Mouse (Mus musculus): ENCODE results near the gene Vapb. TPM values are rescaled to one million over a fixed set of nuclear protein-coding genes. Genes with fewer than 3 reads are reported as not detected.
"Not testable (repeated sequence)": the region's sequence is repeated elsewhere in the genome, so short reads cannot be mapped to it uniquely, and the experiment has no call there.

Gene Vapb
- polyA plus RNA-seq, 1 experiment from 2014 or later, result 4.7 TPM

- Histone ChIP-seq H3K9me3 (ENCODE audit: low read length) (no peaks in the 10 kb centered on the region), H3K9ac (replicated peaks) (no peak overlapping the region), H3K4me3 (ENCODE audit: low read depth, low read length) (no peak overlapping the region), H3K27me3 (ENCODE audit: insufficient read depth, low read length) (no peaks in the 10 kb centered on the region), H3K27ac (ENCODE audit: low read depth) (no peak overlapping the region), H3K36me3 (replicated peaks; ENCODE audit: insufficient read depth, low read length) (peaks cover 33% of the 10 kb centered on the region), H3K4me1 (ENCODE audit: insufficient read depth) (no peaks in the 10 kb centered on the region), H3K4me2 (ENCODE audit: low read depth, low read length) (no peak overlapping the region)
- no peak for ATAC-seq
- no peak for DNase-seq
- 82% methylated on average over 12 of the region's 12 CpGs for WGBS (ENCODE audit: insufficient replicate concordance)
- no peak for TF ChIP-seq EP300 (IDR thresholded peaks at IDR 0.05; ENCODE audit: low read depth)
- no peak for TF ChIP-seq CTCF (IDR thresholded peaks at IDR 0.05; ENCODE audit: low read depth)
Measured at GRCm38 (mm10) chr2:173702867-173703237, 34.5 kb upstream of the Vapb start.

- Histone ChIP-seq H3K27me3 (ENCODE audit: insufficient read depth, low read length) (no peaks in the 10 kb centered on the region), H3K9ac (replicated peaks) (no peak overlapping the region), H3K4me1 (ENCODE audit: insufficient read depth) (no peaks in the 10 kb centered on the region), H3K4me3 (ENCODE audit: low read depth, low read length) (no peak overlapping the region), H3K27ac (ENCODE audit: low read depth) (no peak overlapping the region), H3K36me3 (replicated peaks; ENCODE audit: insufficient read depth, low read length) (peaks cover 22% of the 10 kb centered on the region), H3K4me2 (ENCODE audit: low read depth, low read length) (no peak overlapping the region), H3K9me3 (ENCODE audit: low read length) (no peaks in the 10 kb centered on the region)
- WGBS (ENCODE audit: insufficient replicate concordance), result 89% methylated on average over 15 of the region's 15 CpGs
- DNase-seq (no peak), ATAC-seq (no peak)
- TF ChIP-seq EP300 (IDR thresholded peaks at IDR 0.05; ENCODE audit: low read depth), result no peak
- TF ChIP-seq CTCF (IDR thresholded peaks at IDR 0.05; ENCODE audit: low read depth), result no peak
Measured at GRCm38 (mm10) chr2:173705827-173706551, 31.3 kb upstream of the Vapb start.

DNA sequence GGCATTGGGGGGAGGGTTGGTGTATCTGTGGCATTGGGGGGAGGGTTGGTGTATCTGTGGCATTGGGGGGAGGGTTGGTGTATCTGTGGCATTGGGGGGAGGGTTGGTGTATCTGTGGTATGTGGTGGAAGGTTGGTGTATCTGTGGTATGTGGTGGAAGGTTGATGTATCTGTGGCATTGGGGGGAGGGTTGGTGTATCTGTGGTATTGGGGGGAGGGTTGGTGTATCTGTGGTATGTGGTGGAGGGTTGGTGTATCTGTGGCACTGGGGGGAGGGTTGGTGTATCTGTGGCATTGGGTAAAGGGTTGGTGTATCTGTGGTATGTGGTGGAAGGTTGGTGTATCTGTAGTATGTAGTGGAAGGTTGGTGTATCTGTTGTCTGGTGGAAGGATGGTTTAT, 29.7 kb upstream of the Vapb start:
- not testable (repeated sequence) for ATAC-seq; H3K4me1 ChIP-seq (ENCODE audit: insufficient read depth); DNase-seq; H3K9ac ChIP-seq (replicated peaks); H3K27me3 ChIP-seq (ENCODE audit: insufficient read depth, low read length); H3K4me2 ChIP-seq (ENCODE audit: low read depth, low read length); H3K4me3 ChIP-seq (ENCODE audit: low read depth, low read length); H3K27ac ChIP-seq (ENCODE audit: low read depth); H3K9me3 ChIP-seq (ENCODE audit: low read length)
- H3K36me3 ChIP-seq (replicated peaks; ENCODE audit: insufficient read depth, low read length), result peaks cover 15% of the 10 kb centered on the region; the same call in 1 of the 2 replicates

DNA sequence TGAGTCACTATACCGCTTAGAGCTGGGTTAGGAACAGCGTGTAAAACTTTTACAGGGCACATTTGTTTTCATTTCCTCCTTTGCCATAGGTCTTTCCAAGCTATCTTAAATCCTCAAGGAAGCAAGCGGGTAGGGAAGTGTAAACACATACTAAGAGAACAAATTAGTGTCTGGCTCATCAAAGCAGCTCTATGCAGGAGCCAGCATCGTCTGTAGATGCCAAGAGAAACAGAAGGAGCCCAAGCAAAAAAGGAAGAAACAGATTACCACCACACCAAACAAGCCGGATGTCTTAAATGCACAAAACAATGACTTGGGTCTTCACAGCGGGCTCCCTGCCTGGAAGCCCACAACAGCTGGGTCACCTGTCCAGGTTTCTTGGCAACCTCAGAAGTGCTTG, 27.1 kb upstream of the Vapb start:
- ATAC-seq (no peak), DNase-seq (no peak)
- Histone ChIP-seq H3K27ac (ENCODE audit: low read depth) (no peak overlapping the region), H3K4me2 (ENCODE audit: low read depth, low read length) (no peak overlapping the region), H3K4me3 (ENCODE audit: low read depth, low read length) (no peak overlapping the region), H3K27me3 (ENCODE audit: insufficient read depth, low read length) (no peaks in the 10 kb centered on the region), H3K9me3 (ENCODE audit: low read length) (no peaks in the 10 kb centered on the region), H3K9ac (replicated peaks) (no peak overlapping the region), H3K4me1 (ENCODE audit: insufficient read depth) (no peaks in the 10 kb centered on the region), H3K36me3 (replicated peaks; ENCODE audit: insufficient read depth, low read length) (0 out of 2 replicates have a peak, but pooled peaks cover 4% of the 10 kb centered on the region)
- TF ChIP-seq EP300 (IDR thresholded peaks at IDR 0.05; ENCODE audit: low read depth) (no peak), CTCF (IDR thresholded peaks at IDR 0.05; ENCODE audit: low read depth) (no peak)
- WGBS (ENCODE audit: insufficient replicate concordance), result 72% methylated on average over 6 of the region's 6 CpGs

DNA sequence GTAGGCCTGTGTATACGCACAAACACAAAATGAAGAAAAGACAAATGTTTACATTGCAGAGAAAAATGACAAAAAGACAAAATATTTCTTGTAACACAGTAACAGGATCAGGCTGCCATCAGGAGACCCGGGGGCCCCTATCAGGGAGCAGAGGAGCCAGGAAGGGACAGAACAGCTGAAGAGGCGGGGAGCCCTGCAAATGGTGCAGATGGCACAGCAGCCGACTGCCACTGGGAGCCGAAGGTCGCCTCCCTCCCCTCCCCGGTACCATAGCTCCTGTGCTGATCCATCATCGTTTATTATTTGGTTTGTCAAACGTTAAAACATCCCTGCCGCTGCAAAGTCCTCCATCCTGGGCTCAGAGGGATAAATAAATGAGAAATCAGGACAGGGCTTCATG, 24.7 kb upstream of the Vapb start:
- ATAC-seq, result no peak
- no peak overlapping the region for H3K27ac ChIP-seq (ENCODE audit: low read depth)
- WGBS (ENCODE audit: insufficient replicate concordance), result 58% methylated on average over 10 of the region's 10 CpGs

DNA sequence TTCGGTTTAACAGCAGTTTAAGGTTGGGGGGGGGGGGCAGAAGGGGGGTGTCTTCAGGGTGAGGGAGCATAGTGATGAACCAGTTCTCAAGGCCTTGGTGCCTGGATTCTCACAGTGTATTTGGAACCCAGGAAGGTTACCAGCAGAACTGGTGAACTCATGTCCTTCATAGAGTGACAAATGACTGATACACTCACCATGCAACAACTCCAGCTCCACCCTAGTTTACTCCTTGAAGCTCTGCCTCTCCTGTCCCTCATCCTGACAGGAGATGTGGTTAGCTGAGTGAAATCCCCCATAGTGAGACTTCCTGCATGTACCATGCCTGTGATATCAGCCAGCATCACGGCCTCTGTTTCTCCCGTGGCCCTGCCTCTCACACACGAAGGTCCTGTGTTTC, 24.1 kb upstream of the Vapb start:
- no peak for ATAC-seq
- TF ChIP-seq EP300 (IDR thresholded peaks at IDR 0.05; ENCODE audit: low read depth), result no peak
- TF ChIP-seq CTCF (IDR thresholded peaks at IDR 0.05; ENCODE audit: low read depth), result no peak
- Histone ChIP-seq H3K36me3 (replicated peaks; ENCODE audit: insufficient read depth, low read length) (no peaks in the 10 kb centered on the region), H3K27me3 (ENCODE audit: insufficient read depth, low read length) (no peaks in the 10 kb centered on the region), H3K4me2 (ENCODE audit: low read depth, low read length) (no peak overlapping the region), H3K4me1 (ENCODE audit: insufficient read depth) (no peaks in the 10 kb centered on the region), H3K9me3 (ENCODE audit: low read length) (no peaks in the 10 kb centered on the region), H3K9ac (replicated peaks) (no peak overlapping the region), H3K27ac (ENCODE audit: low read depth) (no peak overlapping the region), H3K4me3 (ENCODE audit: low read depth, low read length) (no peak overlapping the region)
- WGBS (ENCODE audit: insufficient replicate concordance), result 64% methylated on average over 4 of the region's 4 CpGs
- DNase-seq, result no peak

More for the DNA sequence above, 24.7 kb upstream of the Vapb start:
- DNase-seq, result no peak
- H3K27me3 ChIP-seq (ENCODE audit: insufficient read depth, low read length), result no peaks in the 10 kb centered on the region
- no peak overlapping the region for H3K4me3 ChIP-seq (ENCODE audit: low read depth, low read length)
- H3K4me2 ChIP-seq (ENCODE audit: low read depth, low read length), result no peak overlapping the region
- H3K4me1 ChIP-seq (ENCODE audit: insufficient read depth), result no peaks in the 10 kb centered on the region
- no peak overlapping the region for H3K9ac ChIP-seq (replicated peaks)
- no peaks in the 10 kb centered on the region for H3K9me3 ChIP-seq (ENCODE audit: low read length)
- H3K36me3 ChIP-seq (replicated peaks; ENCODE audit: insufficient read depth, low read length), result 0 out of 2 replicates have a peak, but pooled peaks cover 4% of the 10 kb centered on the region
- TF ChIP-seq EP300 (IDR thresholded peaks at IDR 0.05; ENCODE audit: low read depth), result no peak
- TF ChIP-seq CTCF (IDR thresholded peaks at IDR 0.05; ENCODE audit: low read depth), result no peak

All from liver, postnatal 0 days (tissue).